Mouse (Mus musculus) small intestine, adult 2 months (tissue): Measurements from ENCODE around the gene Tradd.

Experiments
- CTCF ChIP-seq: fragments of 200-500 bp; IDR thresholded peaks from 2 replicates; pipeline ENCODE4 v1.5.1; 2012; ENCODE audit warnings: low read depth, mild to moderate bottlenecking, control low read depth, inconsistent platforms, low read length, moderate library complexity, mixed read lengths; ENCODE audit not compliant: insufficient replicate concordance, insufficient read length; ENCODE audit errors: extremely low read depth
- POLR2A ChIP-seq: fragments of 200-500 bp; IDR thresholded peaks from 2 replicates; pipeline ENCODE4 v1.6.1; 2012; ENCODE audit warnings: low read depth, mild to moderate bottlenecking, control low read depth, inconsistent platforms, low read length, moderate library complexity

DNA sequence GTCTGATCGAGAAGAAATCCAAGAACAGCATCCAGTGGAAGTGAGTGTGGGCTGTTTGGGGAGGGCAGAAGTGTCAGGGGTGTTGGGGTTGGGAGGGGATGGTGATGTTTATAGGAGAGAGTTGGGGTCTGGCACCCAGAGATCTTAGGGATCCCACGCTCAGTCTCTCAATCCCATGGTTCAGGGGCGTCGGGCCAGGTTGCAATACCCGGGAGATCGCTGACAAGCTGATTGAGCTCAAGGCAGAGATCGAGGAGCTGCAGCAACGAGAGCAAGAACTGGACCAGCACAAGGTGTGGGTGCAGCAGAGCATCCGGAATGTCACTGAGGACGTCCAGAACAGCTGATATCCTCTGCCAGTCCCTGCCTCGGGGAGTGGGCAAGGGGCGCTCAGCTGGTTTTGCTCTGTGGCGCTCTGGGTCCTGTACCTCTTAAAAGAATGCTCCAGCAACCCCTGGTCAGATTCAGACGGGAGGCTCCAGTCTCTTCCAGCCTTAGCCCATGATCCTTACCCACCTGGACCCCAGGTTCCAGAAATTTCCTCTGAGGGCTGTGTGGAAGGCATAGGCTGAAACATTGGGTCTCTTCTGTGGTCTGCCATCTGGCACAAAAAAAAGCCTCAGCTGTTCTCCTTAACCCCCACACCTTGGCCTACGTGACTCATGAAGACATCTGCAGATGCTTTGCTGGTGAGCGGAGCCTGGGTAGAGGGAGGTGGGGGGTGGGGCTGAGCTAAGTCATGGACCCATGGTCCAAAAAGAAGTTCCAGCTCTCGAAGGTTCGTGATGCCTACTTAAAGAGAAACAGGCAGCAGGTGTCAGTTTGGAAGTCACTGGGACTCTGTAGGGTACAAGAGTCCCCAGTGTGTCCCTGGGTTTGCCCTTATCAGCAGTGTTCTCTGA lies 34.2 kb upstream of the Tradd start:
- no peak for TF ChIP-seq CTCF
- TF ChIP-seq POLR2A: no peak
